Mouse (Mus musculus) spleen, adult 18-20 months (tissue): Measurements from ENCODE around the gene Derl3.
A peak's percentile ranks its signal among the peaks of the same experiment; 100 is the strongest.

Experiments used
- DNase-seq, 2 experiments: peaks; one replicate each; pipeline ENCODE4 v3.0.0; 2022; ENCODE audit warnings: mixed read lengths in 2 of 2

Gene Derl3

GRCm38 (mm10) chr10:75919026-75919425 lies 25.8 kb downstream of the Derl3 start:
- no peak for DNase-seq

- peak; percentile 87 to 94 for DNase-seq
Measured at GRCm38 (mm10) chr10:75921026-75921725, 28.0 kb downstream of the Derl3 start, which contains the start of gene Smarcb1. Gene Smarcb1, minus strand, starts transcription at chr10:75921617.

GRCm38 (mm10) chr10:75921726-75922560 lies 28.7 kb downstream of the Derl3 start:
- DNase-seq = no peak

DNA sequence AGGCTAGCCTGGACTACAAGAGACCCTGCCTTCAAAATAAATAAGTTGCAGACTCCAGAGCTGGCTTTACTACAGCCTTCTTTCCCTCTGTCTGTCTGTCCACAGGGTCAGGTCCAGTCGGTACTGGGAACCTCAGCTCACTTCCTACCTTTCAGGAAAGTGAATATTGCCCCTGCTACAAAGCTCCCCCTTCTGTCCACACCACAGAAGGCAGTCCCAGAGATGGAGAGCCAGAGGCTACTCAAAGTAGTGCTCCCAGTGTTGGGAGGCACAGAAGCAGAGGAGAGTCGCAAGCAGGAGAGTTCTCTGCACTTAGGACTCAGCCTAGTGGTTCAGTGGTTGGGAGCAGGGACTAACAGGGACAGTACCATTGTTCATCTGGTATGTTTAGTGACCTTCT lies 31.1 kb downstream of the Derl3 start:
- DNase-seq = no peak

DNA sequence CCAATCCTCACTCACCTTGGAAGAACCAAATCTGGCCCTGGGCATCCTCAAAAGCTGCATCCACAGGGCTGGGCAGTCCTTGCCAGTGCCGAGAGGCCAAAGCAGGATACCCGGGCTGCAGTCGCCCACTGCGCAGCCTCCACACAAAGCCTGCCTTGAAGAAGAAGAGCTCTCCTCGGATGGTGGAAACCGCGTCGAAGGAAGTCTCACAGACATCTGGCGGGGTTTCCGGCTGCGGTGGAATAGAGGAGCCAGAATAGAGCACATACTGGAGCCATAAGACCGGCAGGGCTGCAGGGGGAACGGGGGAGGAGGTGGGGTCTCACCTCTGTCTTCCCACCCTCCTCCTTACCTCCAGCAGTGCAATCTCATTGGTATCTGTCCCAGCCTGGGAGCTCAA lies 33.2 kb downstream of the Derl3 start:
- DNase-seq = no peak

GRCm38 (mm10) chr10:75930304-75930703 lies 37.1 kb downstream of the Derl3 start:
- no peak for DNase-seq

- no peak for DNase-seq
Measured at GRCm38 (mm10) chr10:75931311-75931710, 38.1 kb downstream of the Derl3 start.

DNA sequence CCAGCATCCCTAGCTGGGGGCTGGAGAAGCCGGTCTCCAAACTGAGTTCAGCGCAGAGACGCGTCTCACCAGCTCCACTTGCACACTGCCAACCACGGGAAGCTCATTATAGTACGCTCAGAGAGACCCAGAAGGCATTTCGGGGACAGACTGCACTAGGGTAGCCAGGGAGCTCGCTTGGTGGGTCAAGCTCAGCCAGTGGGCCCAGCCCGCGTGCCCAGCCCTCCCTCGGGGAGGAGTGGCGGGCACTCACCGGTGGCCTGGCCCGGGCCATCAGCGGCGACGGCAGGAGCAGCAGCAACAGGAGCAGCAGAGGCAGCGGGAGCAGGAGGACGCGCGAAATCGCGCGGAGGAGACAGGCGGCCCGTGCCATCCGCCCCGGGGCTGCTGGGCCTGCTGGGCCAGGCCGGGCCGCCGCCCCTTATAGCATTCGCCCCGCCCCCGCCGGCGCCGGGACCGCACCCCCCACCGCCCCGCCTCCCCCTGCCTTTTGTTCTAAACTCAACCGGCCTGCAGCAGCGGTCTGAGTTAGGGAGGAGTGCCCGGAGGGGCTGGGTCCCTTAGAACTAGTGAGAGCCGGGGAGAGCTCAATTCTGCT lies 39.0 kb downstream of the Derl3 start:
- DNase-seq = peak; percentile 45 to 66

DNA sequence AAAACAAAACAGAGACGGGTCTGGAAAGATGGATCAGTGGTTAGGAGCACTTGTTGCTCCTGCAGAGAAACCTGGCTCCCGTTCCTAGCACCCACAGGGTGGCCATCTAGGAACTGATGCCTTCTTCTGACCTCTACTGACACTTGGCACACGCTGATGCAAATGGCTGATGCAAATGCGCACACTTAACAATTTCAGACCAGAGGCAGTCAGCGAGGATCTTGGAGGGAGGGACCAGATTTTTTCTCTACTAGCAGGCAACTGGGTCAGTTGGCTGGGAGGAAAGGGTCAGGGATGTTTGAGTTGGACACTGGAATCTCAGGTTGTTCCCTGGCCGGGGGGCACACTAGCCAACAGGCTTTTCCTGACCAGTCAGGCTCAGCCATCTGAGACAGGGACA lies 39.7 kb downstream of the Derl3 start, which contains the start of gene Chchd10:
Gene Chchd10, plus strand, starts transcription at position 240 of the 400 bp plus-strand sequence.
- no peak for DNase-seq

DNA sequence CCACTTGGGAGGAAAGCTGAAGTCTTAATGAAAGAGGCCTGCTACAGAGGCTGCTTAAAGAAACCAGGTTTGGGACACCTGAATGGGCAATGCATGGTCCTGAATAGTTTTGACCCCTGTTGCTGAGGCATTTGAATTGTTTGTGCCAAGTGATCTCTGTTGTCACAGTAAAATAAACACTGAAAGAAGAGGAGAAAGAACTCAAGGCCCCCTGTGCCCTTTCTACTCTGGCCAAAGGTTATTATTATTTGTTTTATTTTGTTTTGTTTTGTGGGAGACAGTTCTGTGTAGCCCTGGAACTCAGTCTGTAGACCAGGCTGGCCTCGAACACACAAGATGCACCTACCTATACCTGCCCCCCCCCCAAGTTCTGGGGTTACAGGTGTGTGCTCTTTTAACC lies 41.8 kb downstream of the Derl3 start:
- DNase-seq = no peak

DNA sequence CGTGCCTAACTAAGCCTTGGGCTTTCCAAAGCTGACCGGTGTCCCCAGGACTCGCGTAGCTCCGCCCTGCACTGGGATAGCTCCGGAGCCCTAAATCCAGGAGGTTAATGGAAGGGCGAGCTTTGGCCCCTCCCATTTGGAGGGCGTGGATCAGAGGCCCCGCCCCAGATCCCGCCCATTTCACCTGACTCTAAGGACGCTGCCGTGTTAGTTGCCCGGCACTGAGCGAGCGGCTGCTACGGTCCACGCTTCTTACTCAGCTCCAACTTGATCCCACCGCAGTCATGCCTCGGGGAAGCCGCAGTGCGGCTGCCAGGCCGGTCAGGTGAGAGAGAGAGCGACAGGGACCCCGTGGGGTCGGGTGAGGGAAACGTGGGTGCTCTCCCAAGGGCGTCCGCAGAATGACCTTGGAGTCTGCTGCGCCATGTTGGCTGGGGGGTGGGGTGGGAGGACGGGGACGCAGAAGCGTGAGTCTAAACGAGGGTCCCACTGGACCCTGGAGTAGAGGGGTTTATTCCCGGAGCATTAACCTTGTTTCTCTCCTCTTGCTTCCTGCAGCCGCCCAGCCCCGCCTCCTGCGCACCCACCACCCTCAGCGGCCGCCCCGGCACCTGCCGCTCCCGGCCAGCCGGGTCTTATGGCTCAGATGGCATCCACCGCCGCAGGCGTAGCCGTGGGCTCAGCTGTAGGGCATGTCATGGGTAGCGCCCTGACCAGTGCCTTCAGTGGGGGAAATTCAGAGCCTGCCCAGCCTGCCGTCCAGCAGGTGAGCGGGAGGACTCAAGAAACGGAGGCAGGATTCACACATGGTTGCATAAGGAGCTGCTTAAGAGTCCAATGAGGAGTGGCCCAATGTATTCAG lies 42.7 kb downstream of the Derl3 start, which contains the start of gene Mmp11:
Gene Mmp11, minus strand, starts transcription at position 817 of the 862 bp plus-strand sequence.
- peak; percentile 60 to 72 for DNase-seq

GRCm38 (mm10) chr10:75936909-75937667 lies 43.9 kb downstream of the Derl3 start:
- DNase-seq = peak in 1 of 2 experiments; percentile 27

- peak in 1 of 2 experiments; percentile 27 for DNase-seq
Measured at GRCm38 (mm10) chr10:75937851-75938643, 44.8 kb downstream of the Derl3 start.

DNA sequence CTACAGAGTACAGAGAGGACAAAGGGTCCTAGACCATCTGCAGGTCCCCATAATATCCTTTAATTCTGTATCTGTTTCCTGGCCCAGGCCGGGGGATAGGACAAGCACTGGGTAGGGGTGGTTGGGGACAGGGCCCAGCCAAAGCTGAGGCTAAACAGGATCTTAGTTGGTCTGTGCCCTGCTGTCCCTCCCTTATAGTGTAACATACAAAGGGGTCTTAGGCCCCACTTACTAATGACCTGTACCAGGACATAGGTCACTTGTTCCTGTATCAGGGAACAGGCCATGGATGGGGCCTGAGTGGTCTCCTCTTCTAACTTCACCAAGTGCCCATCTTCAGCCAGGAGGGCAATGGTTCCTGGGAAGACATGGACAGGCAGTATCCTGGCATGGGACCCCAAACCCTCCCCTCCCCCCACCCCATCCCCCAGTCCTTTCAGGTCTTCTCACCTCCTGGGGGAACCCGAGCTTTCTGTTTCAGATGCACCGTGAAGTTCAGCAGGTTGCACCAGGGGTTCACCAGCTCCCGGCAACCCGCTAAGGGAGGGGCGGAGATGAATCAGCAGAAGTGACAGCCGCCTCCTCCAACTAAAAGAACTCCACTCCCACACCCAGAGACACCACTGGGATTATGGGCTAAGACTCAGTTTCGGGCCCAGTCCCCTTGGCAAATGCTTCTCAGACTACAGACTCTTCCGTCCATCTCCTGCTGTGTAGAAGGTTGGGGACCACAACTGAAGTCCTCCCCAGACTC lies 46.4 kb downstream of the Derl3 start:
- DNase-seq = no peak

DNA sequence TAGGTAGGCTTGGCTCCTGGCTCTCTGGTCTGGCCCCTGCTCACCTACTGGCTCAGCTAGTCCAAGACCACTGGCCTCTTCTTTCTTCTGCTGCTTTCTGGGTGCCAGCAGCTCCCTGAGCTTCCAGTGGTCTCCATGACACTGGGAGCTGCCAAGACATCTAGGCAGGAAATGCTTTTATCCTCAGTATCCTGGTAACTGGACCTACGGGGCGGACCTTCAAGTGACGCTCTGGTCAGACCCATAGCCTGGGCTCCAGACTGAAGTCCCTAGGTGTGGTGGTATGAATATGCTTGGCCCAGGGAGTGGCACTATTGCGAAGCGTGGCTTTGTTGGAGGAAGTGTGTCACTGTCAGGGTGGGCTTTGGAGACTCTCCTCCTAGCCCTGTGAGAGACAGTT lies 47.3 kb downstream of the Derl3 start, which contains the start of gene Gm867:
Gene Gm867, minus strand, starts transcription at position 153 of the 400 bp plus-strand sequence.
- no peak for DNase-seq

GRCm38 (mm10) chr10:75941042-75941824 lies 48.0 kb downstream of the Derl3 start:
- no peak for DNase-seq

DNA sequence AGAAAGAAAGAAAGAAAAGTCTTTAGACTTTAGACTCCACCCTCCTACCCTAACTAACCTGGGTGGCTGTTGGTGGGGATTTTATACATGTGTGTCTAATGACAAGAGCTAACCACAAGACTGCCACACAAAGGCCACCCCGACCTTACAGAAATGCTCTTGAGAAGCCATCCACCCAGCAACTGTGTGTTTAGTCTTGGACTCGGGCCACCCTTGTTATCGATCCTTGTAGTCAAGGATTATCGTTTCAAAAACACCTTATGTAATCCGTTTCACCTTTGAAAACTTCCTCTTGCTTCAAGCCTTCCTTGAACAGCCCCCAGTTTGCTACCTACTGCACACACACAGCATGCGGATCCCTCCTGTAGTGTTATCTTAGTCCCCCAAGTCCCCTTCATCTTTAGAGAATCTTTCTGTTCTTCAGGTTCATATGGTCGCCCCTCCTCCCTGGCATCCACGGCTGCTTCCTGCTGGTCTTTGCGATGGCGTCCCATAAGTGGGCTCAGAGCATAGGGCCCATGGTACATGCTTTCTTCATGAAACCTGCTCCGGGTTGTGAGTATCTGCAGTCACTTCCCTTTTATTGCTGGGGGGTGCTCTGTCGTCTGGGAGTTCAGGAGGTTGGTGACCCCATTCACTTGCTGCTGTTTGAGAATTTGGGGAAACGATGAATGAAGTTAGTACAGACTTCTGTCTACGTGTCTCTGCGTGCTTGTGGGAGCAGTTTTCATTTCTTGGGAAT lies 49.7 kb downstream of the Derl3 start, which contains the start of gene Vpreb3:
Gene Vpreb3, plus strand, starts transcription at position 322 of the 742 bp plus-strand sequence.
- no peak for DNase-seq
